Mouse (Mus musculus) CH12.LX (cell line): ENCODE data around the gene Muc3. TPM values are rescaled to one million over a fixed set of nuclear protein-coding genes. Genes with fewer than 3 reads are reported as not detected.

Experiments
- DNase-seq: peaks from one replicate; pipeline ENCODE4 v3.0.0-alpha.2; 2013; ENCODE audit errors: extremely low read depth
- H3K27ac ChIP-seq: 2 replicates; pipeline ENCODE4 v1.5.1; 2012; ENCODE audit warnings: low read depth, mild to moderate bottlenecking, control low read depth, moderate library complexity; ENCODE audit not compliant: insufficient read depth
- H3K27me3 ChIP-seq: replicated peaks from 2 replicates; pipeline ENCODE3; 2012; ENCODE audit warnings: inconsistent platforms
- H3K36me3 ChIP-seq, 2 experiments: replicated peaks in 1 of 2; 2 replicates each; pipeline versions ENCODE3 to v1.6.1; 2012; ENCODE audit warnings: inconsistent platforms in 1 of 2, low read length in 1 of 2, mild to moderate bottlenecking in 1 of 2, mixed read lengths in 1 of 2, moderate library complexity in 1 of 2; ENCODE audit not compliant: control insufficient read depth in 1 of 2, insufficient read depth in 1 of 2
- H3K4me1 ChIP-seq, 2 experiments: 2 replicates each; pipeline ENCODE4 v1.6.1; 2012; ENCODE audit warnings: inconsistent platforms in 1 of 2, moderate library complexity in 1 of 2; ENCODE audit not compliant: insufficient read depth in 2 of 2, control insufficient read depth in 1 of 2
- H3K4me2 ChIP-seq: 2 replicates; pipeline ENCODE4 v1.6.1; 2012; ENCODE audit warnings: low read depth, mild to moderate bottlenecking, control low read depth; ENCODE audit not compliant: poor library complexity, insufficient read depth, severe bottlenecking
- H3K4me3 ChIP-seq, 3 experiments: fragments of 150-350 bp in 1 of 3; sonication (generic) in 1 of 3; replicated peaks in 1 of 3; 2 replicates each; pipeline versions ENCODE3 to v1.5.1; 2011 to 2012; ENCODE audit warnings: low read depth in 2 of 3, low read length in 2 of 3, mild to moderate bottlenecking in 2 of 3, moderate library complexity in 2 of 3, control low read depth in 1 of 3, improper control_type of control experiment in 1 of 3, inconsistent platforms in 1 of 3, mixed read lengths in 1 of 3; ENCODE audit not compliant: poor library complexity in 1 of 3
- H3K79me2 ChIP-seq: replicated peaks from 2 replicates; pipeline ENCODE4 v1.6.1; 2012; ENCODE audit warnings: mild to moderate bottlenecking, moderate library complexity; ENCODE audit not compliant: control insufficient read depth, poor library complexity, insufficient read depth, severe bottlenecking; ENCODE audit errors: extremely low read depth
- H3K9ac ChIP-seq: 2 replicates; pipeline ENCODE4 v1.6.1; 2012; ENCODE audit warnings: low read depth, mild to moderate bottlenecking, control low read depth, moderate library complexity; ENCODE audit not compliant: insufficient read depth
- H3K9me3 ChIP-seq: replicated peaks from 2 replicates; pipeline ENCODE3; 2012; ENCODE audit warnings: low read length, inconsistent platforms, mixed read lengths
- BHLHE40 ChIP-seq: IDR thresholded peaks from 2 replicates; pipeline ENCODE4 v1.6.1; 2011; ENCODE audit warnings: mild to moderate bottlenecking, low read depth, low read length, improper control_type of control experiment
- CTCF ChIP-seq, 2 experiments: IDR thresholded peaks in 1 of 2; conservative IDR thresholded peaks in 1 of 2; 2 replicates each; pipeline ENCODE4 v1.5.1; 2011 to 2012; ENCODE audit warnings: low read depth in 2 of 2, low read length in 2 of 2, improper control_type of control experiment in 1 of 2, inconsistent platforms in 1 of 2, mild to moderate bottlenecking in 1 of 2, moderate library complexity in 1 of 2
- ELF1 ChIP-seq: IDR thresholded peaks from 2 replicates; pipeline ENCODE4 v1.6.1; 2014; ENCODE audit warnings: low read depth, mild to moderate bottlenecking, inconsistent platforms, low read length, improper control_type of control experiment
- ETS1 ChIP-seq: conservative IDR thresholded peaks from 2 replicates; pipeline ENCODE4 v1.6.1; 2012; ENCODE audit warnings: low read depth, mild to moderate bottlenecking, inconsistent platforms, low read length, improper control_type of control experiment, moderate library complexity
- HCFC1 ChIP-seq: IDR thresholded peaks from 2 replicates; pipeline ENCODE4 v1.6.1; 2012; ENCODE audit warnings: low read depth, mild to moderate bottlenecking, inconsistent platforms, low read length, improper control_type of control experiment
- JUN ChIP-seq: IDR thresholded peaks from 2 replicates; pipeline ENCODE4 v1.6.1; 2011; ENCODE audit warnings: low read depth, mild to moderate bottlenecking, low read length, improper control_type of control experiment, moderate library complexity; ENCODE audit not compliant: insufficient read depth
- JUND ChIP-seq: conservative IDR thresholded peaks from 2 replicates; pipeline ENCODE4 v1.6.1; 2011; ENCODE audit warnings: low read depth, low read length, improper control_type of control experiment
- MAFK ChIP-seq: IDR thresholded peaks from 2 replicates; pipeline ENCODE4 v1.6.1; 2011; ENCODE audit warnings: low read length, improper control_type of control experiment; ENCODE audit not compliant: insufficient replicate concordance
- MAZ ChIP-seq: IDR thresholded peaks from 2 replicates; pipeline ENCODE4 v1.6.1; 2012; ENCODE audit warnings: low read depth, mild to moderate bottlenecking, inconsistent platforms, low read length, improper control_type of control experiment, moderate library complexity
- MXI1 ChIP-seq: IDR thresholded peaks from 2 replicates; pipeline ENCODE4 v1.6.1; 2011; ENCODE audit warnings: mild to moderate bottlenecking, low read depth, low read length, improper control_type of control experiment
- NELFE ChIP-seq: IDR thresholded peaks from 2 replicates; pipeline ENCODE4 v1.6.1; 2011; ENCODE audit warnings: low read depth, low read length, improper control_type of control experiment
- NRF1 ChIP-seq: IDR thresholded peaks from 2 replicates; pipeline ENCODE4 v1.6.1; 2014; ENCODE audit warnings: low read depth, mild to moderate bottlenecking, inconsistent platforms, low read length, improper control_type of control experiment, moderate library complexity
- POLR2A ChIP-seq: IDR thresholded peaks from 2 replicates; pipeline ENCODE4 v1.6.1; 2011; ENCODE audit warnings: low read depth, mild to moderate bottlenecking, improper control_type of control experiment, low read length
- RAD21 ChIP-seq: IDR thresholded peaks from 2 replicates; pipeline ENCODE4 v1.6.1; 2011; ENCODE audit warnings: low read depth, mild to moderate bottlenecking, low read length, improper control_type of control experiment, moderate library complexity
- RCOR1 ChIP-seq: conservative IDR thresholded peaks from 2 replicates; pipeline ENCODE4 v1.6.1; 2012; ENCODE audit warnings: low read depth, mild to moderate bottlenecking, inconsistent platforms, low read length, improper control_type of control experiment
- SIN3A ChIP-seq: IDR thresholded peaks from 2 replicates; pipeline ENCODE4 v1.6.1; 2012; ENCODE audit warnings: low read length, improper control_type of control experiment, inconsistent platforms
- TBP ChIP-seq: conservative IDR thresholded peaks from 2 replicates; pipeline ENCODE4 v1.6.1; 2011; ENCODE audit warnings: low read depth, low read length, improper control_type of control experiment
- TCF12 ChIP-seq: IDR thresholded peaks from 2 replicates; pipeline ENCODE4 v1.6.1; 2014; ENCODE audit warnings: low read depth, mild to moderate bottlenecking, inconsistent platforms, low read length, improper control_type of control experiment
- USF1 ChIP-seq: IDR thresholded peaks from 2 replicates; pipeline ENCODE4 v1.6.1; 2014; ENCODE audit warnings: low read depth, mild to moderate bottlenecking, inconsistent platforms, low read length, improper control_type of control experiment
- USF2 ChIP-seq: conservative IDR thresholded peaks from 2 replicates; pipeline ENCODE4 v1.6.1; 2011; ENCODE audit warnings: low read depth, low read length, improper control_type of control experiment
- ZMIZ1 ChIP-seq: IDR thresholded peaks from 2 replicates; pipeline ENCODE4 v1.6.1; 2012; ENCODE audit warnings: low read depth, mild to moderate bottlenecking, inconsistent platforms, low read length, improper control_type of control experiment
- ZNF384 ChIP-seq: IDR thresholded peaks from 2 replicates; pipeline ENCODE4 v1.6.1; 2012; ENCODE audit warnings: low read depth, low read length, improper control_type of control experiment, inconsistent platforms
- dilution Hi-C: fragments of 300-500 bp; cut with MboI; formaldehyde crosslinking; loops from 2 replicates; pipeline ENCODE4 v1.14.3; 2020; ENCODE audit warnings: low sequenced_read_pairs; ENCODE audit not compliant: extremely low pct_unique_long_range_greater_than_20kb, extremely low pct_ligation_motif_present
- in situ Hi-C: fragments of 300-500 bp; cut with MboI; formaldehyde crosslinking; loops from 3 replicates; pipeline ENCODE4 v1.14.3; 2019; ENCODE audit warnings: low sequenced_read_pairs, low pct_ligation_motif_present, low pct_unique_long_range_greater_than_20kb, mixed read lengths
- polyA plus RNA-seq: library from polyadenylated mRNA; unstranded; fragments of >175 nt; gene quantifications from 2 replicates; pipeline ENCODE4 v1.2.1, GENCODE M21; 2012; ENCODE audit warnings: low read depth; ENCODE audit not compliant: insufficient read length
- total RNA-seq, 2 experiments: library from RNA; depleted of rRNA; stranded (reverse); fragments of 300-350 nt in 1 of 2; fragments of >200 nt in 1 of 2; gene quantifications; 2 replicates each; pipeline ENCODE4 v1.2.3; 2012 to 2014

The Muc3 gene
- total and polyA plus RNA-seq, 3 experiments: 0.13 TPM; not detected in 2

- no peak for DNase-seq
- Histone ChIP-seq H3K4me2 (no peak overlapping the region), H3K27me3 (peaks cover 89% of the 10 kb centered on the region), H3K4me3 (no peak overlapping the region), H3K9ac (no peak overlapping the region), H3K36me3 (no peaks in the 10 kb centered on the region), H3K9me3 (no peaks in the 10 kb centered on the region), H3K27ac (no peak overlapping the region), H3K79me2 (no peaks in the 10 kb centered on the region), H3K4me1 (no peaks in the 10 kb centered on the region)
- dilution Hi-C loops (no loop called here), in situ Hi-C loops (no loop called here)
- TF ChIP-seq ZNF384 (no peak), RCOR1 (no peak), JUN (no peak), TBP (no peak), NELFE (no peak), USF2 (no peak), ZMIZ1 (no peak), MXI1 (no peak), POLR2A (no peak), RAD21 (no peak), CTCF (conservative IDR thresholded peaks at IDR 0.05 in 1 of 2, IDR thresholded peaks at IDR 0.05 in 1 of 2; ENCODE audit: low read depth in 2 of 2, low read length in 2 of 2) (no peak), ETS1 (no peak), MAZ (no peak), BHLHE40 (no peak), SIN3A (no peak), USF1 (no peak), MAFK (no peak)
Measured at GRCm38 (mm10) chr5:137170836-137171380, 21.8 kb upstream of the Muc3 start.

GRCm38 (mm10) chr5:137167539-137167938 lies 18.4 kb upstream of the Muc3 start:
- no peaks in the 10 kb centered on the region for H3K79me2 ChIP-seq
- no peak overlapping the region for H3K27ac ChIP-seq
- H3K4me2 ChIP-seq: no peak overlapping the region
- H3K9me3 ChIP-seq: no peaks in the 10 kb centered on the region
- H3K27me3 ChIP-seq: peaks cover 78% of the 10 kb centered on the region
- in situ Hi-C loops: no loop called here
- TF ChIP-seq TCF12: no peak
- no peak for TF ChIP-seq CTCF (conservative IDR thresholded peaks at IDR 0.05 in 1 of 2, IDR thresholded peaks at IDR 0.05 in 1 of 2; ENCODE audit: low read depth in 2 of 2, low read length in 2 of 2)
- TF ChIP-seq ELF1: no peak
- TF ChIP-seq JUND: no peak
- TF ChIP-seq MAZ: no peak
- no peak for TF ChIP-seq JUN
- TF ChIP-seq MAFK: no peak
- TF ChIP-seq ZNF384: no peak
- TF ChIP-seq NRF1: no peak
- TF ChIP-seq HCFC1: no peak
- dilution Hi-C loops: no loop called here
- H3K4me1 ChIP-seq: no peaks in the 10 kb centered on the region
- no peaks in the 10 kb centered on the region for H3K36me3 ChIP-seq
- H3K4me3 ChIP-seq: no peak overlapping the region
- no peak for DNase-seq
- H3K9ac ChIP-seq: no peak overlapping the region
